Mouse (Mus musculus) MEL (cell line): ENCODE measurements at regions not wholly inside any gene's neighbourhood (a gene's known extent, or its start where the extent isn't known, plus 50 kb on each side); places are given as distances from the start of the nearest gene placed in this dataset.

Experiments used
- DNase-seq: peaks from one replicate; pipeline ENCODE4 v3.0.0; 2011; ENCODE audit warnings: low read depth, low spot score
- H3K27ac ChIP-seq: 2 replicates; pipeline ENCODE4 v1.5.1; 2012; ENCODE audit warnings: low read depth, mild to moderate bottlenecking, control low read depth, low read length, moderate library complexity; ENCODE audit not compliant: control insufficient read depth
- H3K27me3 ChIP-seq, 2 experiments: fragments of 150-350 bp in 1 of 2; sonication (generic) in 1 of 2; 2 replicates each; pipeline ENCODE4 v1.6.1; 2012; ENCODE audit warnings: low read length in 2 of 2, mild to moderate bottlenecking in 2 of 2, improper control_type of control experiment in 1 of 2, moderate library complexity in 1 of 2; ENCODE audit not compliant: insufficient read depth in 2 of 2, control insufficient read depth in 1 of 2
- H3K36me3 ChIP-seq, 2 experiments: 2 replicates each; pipeline ENCODE4 v1.6.1; 2012 to 2014; ENCODE audit warnings: low read length in 2 of 2, improper control_type of control experiment in 1 of 2, inconsistent platforms in 1 of 2, mild to moderate bottlenecking in 1 of 2; ENCODE audit not compliant: insufficient read depth in 2 of 2, control insufficient read depth in 1 of 2
- H3K4me1 ChIP-seq, 2 experiments: fragments of 150-350 bp in 1 of 2; sonication (generic) in 1 of 2; 2 replicates each; pipeline ENCODE4 v1.6.1; 2012; ENCODE audit warnings: low read length in 2 of 2, improper control_type of control experiment in 1 of 2, mild to moderate bottlenecking in 1 of 2; ENCODE audit not compliant: insufficient read depth in 2 of 2, control insufficient read depth in 1 of 2
- H3K4me3 ChIP-seq, 2 experiments: fragments of 150-350 bp in 1 of 2; sonication (generic) in 1 of 2; 2 replicates each; pipeline ENCODE4 v1.5.1; 2012; ENCODE audit warnings: low read depth in 2 of 2, low read length in 2 of 2, mild to moderate bottlenecking in 2 of 2, moderate library complexity in 2 of 2, control low read depth in 1 of 2, improper control_type of control experiment in 1 of 2; ENCODE audit not compliant: control insufficient read depth in 1 of 2, insufficient read depth in 1 of 2
- H3K79me2 ChIP-seq: 2 replicates; pipeline ENCODE4 v1.6.1; 2012; ENCODE audit warnings: mild to moderate bottlenecking, low read length, moderate library complexity; ENCODE audit not compliant: control insufficient read depth, poor library complexity, insufficient read depth
- H3K9ac ChIP-seq: 2 replicates; pipeline ENCODE4 v1.6.1; 2012; ENCODE audit warnings: low read depth, mild to moderate bottlenecking, control low read depth, low read length, moderate library complexity; ENCODE audit not compliant: control insufficient read depth, poor library complexity, severe bottlenecking
- H3K9me3 ChIP-seq: fragments of 150-350 bp; sonication (generic); replicated peaks from 2 replicates; pipeline ENCODE4 v1.6.1; 2012; ENCODE audit warnings: mild to moderate bottlenecking, low read length, improper control_type of control experiment, moderate library complexity; ENCODE audit not compliant: insufficient read depth
- POLR2A ChIP-seq, 2 experiments: IDR thresholded peaks; 2 replicates each; pipeline ENCODE4 v1.6.1; 2011 to 2012; ENCODE audit warnings: low read length in 2 of 2, mild to moderate bottlenecking in 2 of 2, control low read depth in 1 of 2, improper control_type of control experiment in 1 of 2, low read depth in 1 of 2, moderate library complexity in 1 of 2; ENCODE audit not compliant: control insufficient read depth in 1 of 2, insufficient read depth in 1 of 2, poor library complexity in 1 of 2
- TCF12 ChIP-seq: IDR thresholded peaks from 2 replicates; pipeline ENCODE4 v1.6.1; 2014; ENCODE audit warnings: low read depth, mild to moderate bottlenecking, inconsistent platforms, low read length, improper control_type of control experiment, moderate library complexity

DNA sequence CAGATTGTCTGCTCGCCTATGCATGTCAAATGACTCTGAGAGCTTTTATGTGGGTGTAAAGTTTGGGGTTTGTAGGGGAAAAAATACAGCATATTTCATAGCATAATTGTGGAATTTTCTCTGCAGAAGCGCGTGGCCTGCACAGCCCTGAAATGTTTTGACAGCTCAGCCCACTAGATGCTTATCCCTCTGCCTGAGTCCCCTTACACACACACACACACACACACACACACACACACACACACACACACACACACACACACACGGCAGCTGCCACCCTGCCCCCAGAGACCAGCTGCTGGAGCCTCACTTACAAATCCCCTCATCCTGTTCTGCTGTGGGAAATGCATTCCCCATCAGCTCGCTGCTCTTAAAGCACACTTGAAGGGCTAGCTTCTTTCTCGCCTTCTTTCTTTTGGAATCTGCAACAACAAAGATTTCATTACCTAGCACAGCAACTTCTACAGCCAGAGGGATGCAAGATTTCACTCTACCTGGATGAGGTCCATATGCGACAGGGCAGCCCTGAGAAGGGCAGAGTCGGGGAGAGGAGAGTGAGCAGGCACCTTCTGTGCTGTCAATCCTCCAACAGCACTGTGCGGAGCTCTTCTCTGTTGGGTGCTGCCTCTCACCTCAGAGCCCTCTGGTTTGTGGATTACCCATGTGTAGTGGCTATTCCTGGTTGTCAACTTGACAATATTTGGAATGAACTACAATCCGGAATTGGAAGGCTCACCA is 264.1 kb downstream of the Cdc5l start:
- Histone ChIP-seq H3K79me2 (no peaks in the 10 kb centered on the region), H3K4me3 (no peak overlapping the region)
- no peak for TF ChIP-seq POLR2A (IDR thresholded peaks at IDR 0.05; ENCODE audit: control insufficient read depth in 1 of 2, insufficient read depth in 1 of 2, low read depth in 1 of 2, low read length in 2 of 2, poor library complexity in 1 of 2)
- no peak for TF ChIP-seq TCF12
- TF ChIP-seq, all 39 proteins: peak for 0
- Histone ChIP-seq H3K27ac (no peak overlapping the region), H3K9me3 (no peaks in the 10 kb centered on the region), H3K4me1 (no peaks in the 10 kb centered on the region), H3K36me3 (no peaks in the 10 kb centered on the region), H3K27me3 (no peaks in the 10 kb centered on the region), H3K9ac (no peak overlapping the region)
- no peak for DNase-seq
